Mouse (Mus musculus) naive thymus-derived CD4-positive, alpha-beta T cell, adult 2 months (primary cell): ENCODE data around the gene Chd4.

ENCODE experiments used
- DNase-seq: peaks from one replicate; pipeline ENCODE4 v3.0.0-alpha.2; 2011; ENCODE audit warnings: low read depth

Chd4 gene

DNA sequence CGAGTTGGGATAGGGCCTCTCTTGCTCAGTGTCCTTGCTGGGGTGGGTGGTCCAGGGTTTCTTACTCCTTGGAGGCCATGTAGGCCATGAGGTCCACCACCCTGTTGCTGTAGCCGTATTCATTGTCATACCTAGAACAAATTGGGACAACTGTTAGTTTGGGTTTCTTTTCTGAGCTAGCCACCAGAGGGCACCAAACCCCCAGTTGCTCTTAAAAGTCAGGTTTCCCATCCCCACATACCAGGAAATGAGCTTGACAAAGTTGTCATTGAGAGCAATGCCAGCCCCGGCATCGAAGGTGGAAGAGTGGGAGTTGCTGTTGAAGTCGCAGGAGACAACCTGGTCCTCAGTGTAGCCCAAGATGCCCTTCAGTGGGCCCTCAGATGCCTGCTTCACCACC lies 66.2 kb downstream of the Chd4 start:
- DNase-seq: peak; percentile 91

DNA sequence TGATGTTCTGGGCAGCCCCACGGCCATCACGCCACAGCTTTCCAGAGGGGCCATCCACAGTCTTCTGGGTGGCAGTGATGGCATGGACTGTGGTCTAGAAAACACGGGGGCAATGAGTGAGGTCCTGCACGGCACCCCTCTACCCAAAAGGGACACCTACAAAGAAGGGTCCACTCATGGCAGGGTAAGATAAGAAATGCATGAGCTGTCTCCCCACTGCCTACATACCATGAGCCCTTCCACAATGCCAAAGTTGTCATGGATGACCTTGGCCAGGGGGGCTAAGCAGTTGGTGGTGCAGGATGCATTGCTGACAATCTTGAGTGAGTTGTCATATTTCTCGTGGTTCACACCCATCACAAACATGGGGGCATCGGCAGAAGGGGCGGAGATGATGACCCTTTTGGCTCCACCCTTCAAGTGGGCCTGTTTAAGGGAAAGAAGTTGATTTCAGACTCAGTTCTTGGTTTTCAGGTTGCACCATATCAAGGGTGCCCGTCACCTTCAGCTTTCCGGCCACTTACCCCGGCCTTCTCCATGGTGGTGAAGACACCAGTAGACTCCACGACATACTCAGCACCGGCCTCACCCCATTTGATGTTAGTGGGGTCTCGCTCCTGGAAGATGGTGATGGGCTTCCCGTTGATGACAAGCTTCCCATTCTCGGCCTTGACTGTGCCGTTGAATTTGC lies 67.0 kb downstream of the Chd4 start:
- peak; percentile 31 for DNase-seq

DNA sequence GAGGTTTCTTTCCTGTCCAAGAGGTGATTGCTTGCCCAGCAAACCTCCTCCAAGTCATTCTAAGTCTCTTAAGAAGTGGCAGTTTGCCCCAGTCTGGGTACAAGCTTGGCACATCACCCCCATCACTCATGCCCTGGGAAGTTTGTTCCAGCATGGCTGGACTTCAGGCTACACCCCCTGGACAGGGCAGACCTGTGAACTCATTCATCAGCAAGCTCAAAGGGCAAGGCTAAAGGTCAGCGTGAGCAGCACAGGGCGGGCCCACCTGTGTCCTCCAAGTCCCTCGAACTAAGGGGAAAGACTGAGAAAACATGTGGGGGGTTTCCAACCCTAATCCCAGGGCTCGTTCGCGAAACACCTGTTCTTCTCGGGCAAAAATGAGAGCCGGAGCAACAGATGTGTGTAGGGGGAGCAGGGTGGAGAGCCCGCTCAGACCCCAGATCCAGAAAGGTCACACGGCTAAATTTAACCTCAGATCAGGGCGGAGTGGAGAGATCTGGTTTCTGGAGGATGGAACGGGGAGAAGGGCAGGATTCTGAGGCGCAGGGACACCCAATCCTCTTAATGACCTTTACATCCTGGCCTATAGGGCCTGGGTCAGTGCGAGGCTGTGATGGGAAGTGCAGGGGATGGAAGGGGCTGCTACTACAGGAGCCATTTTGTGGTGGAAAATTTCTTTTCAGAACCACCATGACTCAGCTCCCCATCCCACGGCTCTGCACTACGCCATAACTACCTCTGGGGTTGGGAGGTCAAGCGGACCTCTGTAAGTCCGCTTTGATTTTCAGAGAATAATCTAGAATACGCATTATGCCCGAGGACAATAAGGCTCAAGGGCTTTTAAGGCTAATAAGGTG lies 68.2 kb downstream of the Chd4 start:
- peak; percentile 32 for DNase-seq

GRCm38 (mm10) chr6:125164672-125165327 lies 69.0 kb downstream of the Chd4 start:
- peak; percentile 80 for DNase-seq

DNA sequence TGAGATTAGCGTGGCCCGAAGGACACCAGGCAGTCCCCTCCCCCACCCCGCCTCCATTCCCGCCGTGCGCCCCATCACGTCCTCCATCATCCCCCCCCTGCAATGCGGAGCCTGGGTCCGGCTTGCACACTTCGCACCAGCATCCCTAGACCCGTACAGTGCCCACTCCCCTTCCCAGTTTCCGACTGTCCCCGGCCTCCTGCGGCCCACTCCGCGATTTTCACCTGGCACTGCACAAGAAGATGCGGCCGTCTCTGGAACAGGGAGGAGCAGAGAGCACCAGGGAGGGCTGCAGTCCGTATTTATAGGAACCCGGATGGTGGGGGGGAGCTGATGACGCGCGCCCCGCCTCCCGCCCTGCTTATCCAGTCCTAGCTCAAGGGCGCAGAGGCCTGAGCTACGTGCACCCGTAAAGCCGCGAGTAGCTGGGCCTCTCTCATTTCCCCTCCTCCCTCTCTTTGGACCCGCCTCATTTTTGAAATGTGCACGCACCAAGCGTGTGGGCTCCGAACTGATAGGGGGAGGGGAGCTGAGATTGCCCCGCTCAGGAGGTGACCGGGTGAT lies 69.6 kb downstream of the Chd4 start:
- peak; percentile 97 for DNase-seq

- peak; percentile 42 for DNase-seq
Measured at GRCm38 (mm10) chr6:125166051-125166751, 70.4 kb downstream of the Chd4 start, which contains the start of gene Gapdh. Gene Gapdh, minus strand, starts transcription at chr6:125166467.

DNA sequence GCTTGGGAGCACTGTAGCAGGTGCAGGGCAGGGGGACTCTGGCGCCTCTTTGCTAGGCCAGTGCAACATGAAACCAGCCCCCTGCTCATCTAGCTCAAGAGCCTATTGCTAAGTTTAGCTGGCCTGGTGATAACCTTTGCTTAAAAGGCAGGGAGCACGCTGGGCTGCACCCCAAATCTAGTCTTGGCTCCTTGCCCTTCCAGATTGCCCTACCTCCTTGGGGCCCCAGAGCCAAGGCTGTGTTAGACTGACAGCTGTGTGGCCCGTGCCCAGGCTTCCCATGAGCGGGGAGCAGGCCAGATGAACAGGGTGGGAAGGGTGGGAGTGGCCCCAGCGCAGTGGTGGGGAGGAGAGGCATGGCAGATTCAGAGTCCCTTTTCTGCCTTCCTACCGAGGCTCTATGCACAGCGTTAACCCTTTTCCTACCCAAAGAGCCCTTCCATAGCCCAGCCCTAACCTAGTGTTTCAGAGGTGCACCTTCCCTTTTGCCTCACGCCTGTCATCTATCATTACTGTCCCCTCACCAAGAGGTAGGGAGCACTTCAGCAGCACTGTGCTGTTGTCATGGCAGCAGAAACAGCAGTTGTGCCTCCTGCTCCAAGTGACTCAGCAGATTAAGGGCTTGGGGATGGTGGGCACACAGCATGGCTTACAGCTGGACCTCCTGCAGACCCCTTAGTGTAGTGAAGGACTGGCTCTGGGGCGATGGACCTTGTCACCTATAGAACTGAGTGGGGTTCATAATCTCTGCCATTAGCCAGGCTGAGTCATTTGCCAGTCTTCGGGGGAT lies 71.3 kb downstream of the Chd4 start:
- DNase-seq: no peak

GRCm38 (mm10) chr6:125168086-125168485 lies 72.3 kb downstream of the Chd4 start:
- DNase-seq: no peak

GRCm38 (mm10) chr6:125170194-125170593 lies 74.4 kb downstream of the Chd4 start:
- DNase-seq: no peak

GRCm38 (mm10) chr6:125172474-125172873 lies 76.7 kb downstream of the Chd4 start:
- no peak for DNase-seq

DNA sequence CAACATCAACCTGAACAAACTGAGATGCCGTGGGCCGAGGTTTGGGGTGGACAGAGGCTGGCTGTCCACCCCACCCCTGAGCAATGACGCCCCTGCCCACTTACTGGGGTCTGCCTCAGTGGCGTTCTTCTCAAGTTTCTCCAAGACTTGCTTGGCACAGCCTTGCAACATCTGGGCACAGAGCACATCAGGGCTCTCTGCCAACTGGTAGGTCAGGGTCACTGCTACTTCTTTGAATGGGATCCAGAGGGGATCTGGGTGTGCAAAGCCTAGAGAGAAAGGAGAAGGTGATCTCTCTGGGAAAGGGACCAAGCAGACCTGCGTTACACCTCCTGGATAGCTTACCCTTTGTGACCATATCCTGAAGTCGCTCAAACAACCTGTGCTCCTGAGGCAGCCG lies 77.5 kb downstream of the Chd4 start:
- DNase-seq: no peak

GRCm38 (mm10) chr6:125175469-125175868 lies 79.7 kb downstream of the Chd4 start:
- no peak for DNase-seq

DNA sequence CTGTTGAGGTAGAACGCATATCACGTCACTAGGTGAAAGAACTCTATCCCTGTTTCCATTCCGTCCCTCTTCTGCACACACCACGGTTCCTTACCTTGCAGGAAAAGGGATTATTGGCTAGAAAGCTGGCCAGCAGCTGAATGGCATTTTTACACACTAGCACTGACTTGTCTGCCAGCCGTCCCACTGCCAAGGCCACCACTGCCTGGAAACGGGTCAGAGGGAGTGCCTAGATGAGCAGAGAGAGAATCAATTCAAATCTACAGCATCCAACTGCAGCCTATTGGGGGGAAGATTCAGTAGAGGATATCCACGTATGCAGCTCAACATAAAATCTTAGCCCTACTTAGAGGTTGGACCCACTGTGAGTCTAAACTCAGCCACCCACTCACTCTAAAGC lies 83.8 kb downstream of the Chd4 start:
- no peak for DNase-seq
